Mouse (Mus musculus) neural tube, embryonic 12.5 days (tissue): ENCODE results near the gene Rab10. TPM values are rescaled to one million over a fixed set of nuclear protein-coding genes. Genes with fewer than 3 reads are reported as not detected.

Experiments
- ATAC-seq: fragments of 200-750 bp; cut with Nextera tagmentation; 2 replicates; pipeline ENCODE4 v1.8.0; 2017; ENCODE audit warnings: low read depth, mild to moderate bottlenecking, moderate TSS enrichment, moderate library complexity; ENCODE audit not compliant: low FRiP score
- H3K27ac ChIP-seq: fragments of 300-500 bp; sonication (generic); 2 replicates; pipeline ENCODE4 v1.5.1; 2016
- H3K27me3 ChIP-seq: fragments of 300-500 bp; sonication (generic); replicated peaks from 2 replicates; pipeline ENCODE4 v1.6.1; 2016; ENCODE audit warnings: mild to moderate bottlenecking
- H3K36me3 ChIP-seq: fragments of 300-500 bp; sonication (generic); 2 replicates; pipeline ENCODE4 v1.6.1; 2016; ENCODE audit warnings: mild to moderate bottlenecking
- H3K4me1 ChIP-seq: fragments of 300-500 bp; sonication (generic); 2 replicates; pipeline ENCODE4 v1.6.1; 2016
- H3K4me2 ChIP-seq: fragments of 300-500 bp; sonication (generic); replicated peaks from 2 replicates; pipeline ENCODE4 v1.6.1; 2016; ENCODE audit warnings: mild to moderate bottlenecking
- H3K4me3 ChIP-seq: fragments of 300-500 bp; sonication (generic); 2 replicates; pipeline ENCODE4 v1.5.1; 2016
- H3K9ac ChIP-seq: fragments of 300-500 bp; sonication (generic); 2 replicates; pipeline ENCODE4 v1.6.1; 2016; ENCODE audit warnings: mild to moderate bottlenecking
- H3K9me3 ChIP-seq: fragments of 300-500 bp; sonication (generic); 2 replicates; pipeline ENCODE4 v1.6.1; 2016; ENCODE audit warnings: mild to moderate bottlenecking
- WGBS: fragments of 180-500 bp; shearing (Covaris S2); methylation state at CpG from one replicate; pipeline ENCODE4 v1.1.7; 2016; 5-methylcytosine and 5-hydroxymethylcytosine counted together
- polyA plus RNA-seq: library from polyadenylated mRNA; unstranded; fragments of >200 nt; fragmentation: Nextera tagmentation; extraction: Ambion mirVana; gene quantifications from 2 replicates; pipeline ENCODE4 v1.2.1, GENCODE M21; 2016

The Rab10 gene
- polyA plus RNA-seq, 1 experiment from 2014 or later, result 182 TPM

DNA sequence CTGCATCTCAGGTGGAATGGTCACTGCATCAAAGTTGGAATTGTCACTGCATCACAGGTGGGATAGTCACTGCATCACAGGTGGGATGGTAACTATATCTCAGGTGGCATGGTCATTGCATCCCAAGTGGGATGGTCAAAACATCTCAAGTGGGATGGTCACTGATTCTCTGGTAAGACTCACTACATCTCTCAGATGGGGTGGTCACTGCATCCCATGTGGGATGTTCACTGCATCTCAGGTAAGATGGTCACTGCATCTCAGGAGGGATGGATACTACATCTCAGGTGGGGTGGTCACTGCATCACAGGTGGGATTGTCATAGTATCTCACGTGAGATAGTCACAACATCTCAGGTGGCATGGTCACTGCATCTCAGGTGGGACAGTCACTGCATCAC, 75.7 kb downstream of the Rab10 start:
- Histone ChIP-seq H3K27me3 (no peaks in the 10 kb centered on the region), H3K4me1 (no peaks in the 10 kb centered on the region), H3K9me3 (0 out of 2 replicates have a peak, but pooled peaks cover 13% of the 10 kb centered on the region), H3K4me3 (no peak overlapping the region), H3K9ac (no peak overlapping the region), H3K27ac (no peak overlapping the region), H3K36me3 (peaks cover 20% of the 10 kb centered on the region), H3K4me2 (no peak overlapping the region)
- WGBS, result 80% methylated on average over 1 of the region's 1 CpGs
- ATAC-seq, result no peak

DNA sequence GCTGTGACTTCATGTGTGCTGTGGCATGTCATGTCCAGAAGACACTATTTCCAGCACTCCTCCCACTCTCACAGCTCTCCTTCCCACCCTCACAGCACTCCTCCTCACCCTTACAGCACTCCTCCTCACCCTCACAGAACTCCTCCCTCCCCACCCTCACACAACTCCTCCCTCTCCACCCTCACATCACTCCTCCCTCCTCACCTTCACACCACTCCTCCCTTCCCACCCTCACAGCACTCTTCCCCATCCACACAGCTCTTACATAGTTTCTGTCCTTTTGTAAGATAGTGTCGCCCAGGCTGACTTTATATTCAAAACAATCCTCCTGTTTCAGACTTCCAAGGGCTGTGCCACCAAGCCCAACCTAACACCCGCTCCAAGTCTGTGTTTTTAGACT, 86.4 kb downstream of the Rab10 start:
- no peaks in the 10 kb centered on the region for H3K4me1 ChIP-seq
- H3K4me3 ChIP-seq, result no peak overlapping the region
- no peak for ATAC-seq
- no peaks in the 10 kb centered on the region for H3K36me3 ChIP-seq
- H3K9me3 ChIP-seq, result no peaks in the 10 kb centered on the region
- no peak overlapping the region for H3K4me2 ChIP-seq
- no peak overlapping the region for H3K9ac ChIP-seq
- H3K27ac ChIP-seq, result no peak overlapping the region
- H3K27me3 ChIP-seq, result no peaks in the 10 kb centered on the region
- WGBS, result 68% methylated on average over 2 of the region's 2 CpGs

DNA sequence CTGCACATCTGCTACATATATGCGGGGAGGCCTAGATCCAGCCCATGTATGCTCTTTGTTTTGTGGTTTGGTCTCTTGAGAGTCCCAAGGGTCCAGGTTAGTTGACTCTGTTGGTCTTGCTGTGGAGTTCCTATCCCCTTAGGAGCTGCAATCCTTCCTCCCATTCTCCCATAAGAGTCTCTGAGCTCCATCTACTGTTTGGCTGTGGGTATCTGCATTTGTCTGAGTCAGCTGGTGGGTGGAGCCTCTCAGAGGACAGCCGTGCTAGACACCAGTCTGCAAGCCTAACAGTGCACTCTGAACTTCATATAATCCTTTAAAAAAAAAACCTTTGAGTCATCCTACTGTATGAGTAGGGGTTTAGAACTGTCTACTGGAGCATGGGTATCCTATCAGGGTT, 99.6 kb downstream of the Rab10 start:
- no peak overlapping the region for H3K4me2 ChIP-seq
- no peaks in the 10 kb centered on the region for H3K4me1 ChIP-seq
- no peak for ATAC-seq
- H3K9me3 ChIP-seq, result no peaks in the 10 kb centered on the region
- no peak overlapping the region for H3K9ac ChIP-seq
- WGBS, result 73% methylated on average over 2 of the region's 2 CpGs
- no peak overlapping the region for H3K27ac ChIP-seq
- no peaks in the 10 kb centered on the region for H3K27me3 ChIP-seq
- no peak overlapping the region for H3K4me3 ChIP-seq
- H3K36me3 ChIP-seq, result no peaks in the 10 kb centered on the region

DNA sequence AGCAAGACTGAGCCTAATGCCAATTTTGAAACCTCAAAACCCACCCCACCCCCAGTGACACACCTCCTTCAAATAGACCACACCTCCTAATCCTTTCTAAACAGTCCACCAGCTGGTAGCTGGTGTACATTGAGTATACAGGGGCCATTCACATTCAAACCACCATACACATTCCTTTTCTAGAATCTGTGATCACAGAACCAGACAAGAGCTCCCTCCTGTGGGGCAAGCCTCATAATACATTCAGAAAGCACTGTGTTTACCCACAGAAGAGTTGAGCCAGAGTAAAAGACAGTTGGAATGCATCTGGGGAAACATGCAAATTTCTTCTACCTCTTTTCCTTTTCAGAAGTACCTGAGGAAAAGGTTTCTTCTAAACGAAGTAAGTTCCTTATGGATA, 100.6 kb downstream of the Rab10 start:
- no peak overlapping the region for H3K9ac ChIP-seq
- no peak overlapping the region for H3K27ac ChIP-seq
- H3K4me3 ChIP-seq, result no peak overlapping the region
- H3K4me2 ChIP-seq, result no peak overlapping the region
- no peak for ATAC-seq
- H3K36me3 ChIP-seq, result no peaks in the 10 kb centered on the region
- no peaks in the 10 kb centered on the region for H3K27me3 ChIP-seq
- WGBS, result 70% methylated on average over 1 of the region's 1 CpGs
- H3K9me3 ChIP-seq, result no peaks in the 10 kb centered on the region
- H3K4me1 ChIP-seq, result no peaks in the 10 kb centered on the region

Other genes starting within 250 kb of the Rab10 start
- 59.5 and 66.3 TPM in 2 replicates for gene Kif3c, start 55.2 kb upstream of the Rab10 start, polyA plus RNA-seq
- 16.0 and 16.8 TPM in 2 replicates for gene Asxl2, start 116.9 kb upstream of the Rab10 start, polyA plus RNA-seq